Mouse (Mus musculus): ENCODE results near the gene Polr3h.

Gene Polr3h

DNA sequence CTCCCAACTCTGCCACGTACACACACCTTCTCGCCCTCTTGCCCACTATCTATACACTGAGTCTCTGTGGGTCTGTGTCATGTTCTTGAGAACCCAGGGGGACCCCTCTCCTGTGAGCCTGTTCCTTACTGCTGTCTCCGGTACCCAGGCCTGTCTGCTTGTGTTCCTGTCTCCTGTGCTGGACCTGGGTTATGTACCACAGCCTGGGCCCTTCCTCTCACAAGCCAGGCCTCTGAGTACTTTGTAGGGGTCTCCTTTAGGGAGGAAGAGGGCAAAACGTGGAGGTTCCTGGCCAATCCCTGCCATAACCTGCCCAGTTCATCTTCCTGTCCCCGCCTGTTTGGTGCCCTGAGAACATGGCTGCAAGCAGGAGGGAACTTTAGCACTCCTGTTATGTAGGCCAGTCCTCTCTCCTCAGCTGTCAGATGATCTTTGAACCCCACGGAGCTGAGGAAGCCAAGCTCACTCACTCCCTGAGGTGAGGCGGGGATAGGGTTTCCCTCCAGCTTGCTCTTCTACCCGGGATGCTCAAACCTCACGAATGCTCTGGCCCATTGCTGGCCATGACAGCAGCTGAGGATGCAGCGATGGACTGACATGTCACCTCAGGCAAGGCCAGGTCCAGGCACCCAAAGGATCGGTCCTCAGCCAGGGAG lies 23.6 kb upstream of the Polr3h start:
- DNase-seq (ENCODE audit: inconsistent ontology term), result no peak

DNA sequence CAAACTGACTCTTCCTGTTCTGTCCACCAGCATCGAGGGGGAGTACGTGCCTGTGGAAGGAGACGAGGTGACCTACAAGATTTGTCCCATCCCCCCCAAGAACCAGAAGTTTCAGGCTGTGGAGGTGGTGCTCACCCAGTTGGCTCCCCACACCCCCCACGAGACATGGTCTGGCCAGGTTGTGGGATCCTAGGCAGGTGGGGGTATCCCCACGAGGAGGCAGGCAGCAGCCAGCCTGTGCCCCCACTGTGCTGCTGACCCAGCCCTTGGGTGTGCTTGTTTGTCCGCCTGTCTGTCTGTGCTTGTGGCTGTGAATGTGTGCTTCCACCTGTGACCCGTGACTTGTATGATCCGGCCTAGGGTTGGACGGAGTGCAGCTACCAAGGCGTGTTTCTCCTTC lies 23.0 kb upstream of the Polr3h start:
- no peak for DNase-seq (ENCODE audit: inconsistent ontology term)

DNA sequence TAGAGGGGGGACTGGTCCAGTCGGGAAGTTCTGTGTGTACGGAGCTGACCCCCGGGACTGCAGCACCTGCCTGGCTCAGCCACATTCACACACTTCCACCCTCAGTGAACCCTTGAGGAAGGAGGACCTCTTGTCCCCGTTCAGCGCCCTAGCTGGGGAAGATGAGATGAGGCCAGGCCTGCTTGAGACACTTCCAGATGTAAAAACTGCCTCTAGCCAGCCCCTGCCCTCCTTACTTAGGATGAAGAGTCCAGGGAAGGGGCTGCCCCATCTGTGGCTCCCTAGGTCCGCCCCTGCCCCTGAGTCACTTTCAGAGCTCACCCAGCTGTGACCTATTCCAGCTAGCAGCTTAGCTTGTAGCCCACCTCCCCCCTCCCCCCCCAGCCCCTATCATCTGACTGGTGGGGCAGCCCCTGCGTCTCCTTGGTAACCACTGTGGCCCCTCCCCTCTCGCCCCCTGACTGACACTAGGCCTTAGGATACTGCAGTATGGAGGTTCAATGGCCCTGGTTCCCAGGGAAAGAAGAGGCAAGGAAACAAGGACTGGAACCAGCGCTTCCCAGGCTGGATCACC lies 17.2 kb upstream of the Polr3h start:
- no peak for DNase-seq (ENCODE audit: inconsistent ontology term)

DNA sequence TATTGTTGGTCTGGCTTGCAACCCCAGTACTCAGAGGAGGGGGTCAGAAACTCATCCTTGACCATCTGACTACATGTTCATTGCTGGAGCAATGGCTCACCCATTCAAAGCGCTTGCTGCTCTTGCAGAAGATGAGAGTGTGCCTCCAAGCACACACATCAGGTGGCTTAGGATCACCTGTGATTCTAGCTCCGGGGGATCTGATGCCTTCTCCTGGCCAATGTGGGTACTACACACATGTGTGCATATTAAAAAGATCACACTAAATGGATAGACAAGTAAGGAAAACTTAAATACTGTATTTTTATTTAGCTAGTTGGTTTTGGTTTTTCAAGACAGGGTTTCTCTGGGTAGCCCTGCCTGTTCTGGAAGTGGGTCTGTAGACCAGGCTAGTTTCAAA lies 15.0 kb upstream of the Polr3h start:
- DNase-seq (ENCODE audit: inconsistent ontology term), result no peak

DNA sequence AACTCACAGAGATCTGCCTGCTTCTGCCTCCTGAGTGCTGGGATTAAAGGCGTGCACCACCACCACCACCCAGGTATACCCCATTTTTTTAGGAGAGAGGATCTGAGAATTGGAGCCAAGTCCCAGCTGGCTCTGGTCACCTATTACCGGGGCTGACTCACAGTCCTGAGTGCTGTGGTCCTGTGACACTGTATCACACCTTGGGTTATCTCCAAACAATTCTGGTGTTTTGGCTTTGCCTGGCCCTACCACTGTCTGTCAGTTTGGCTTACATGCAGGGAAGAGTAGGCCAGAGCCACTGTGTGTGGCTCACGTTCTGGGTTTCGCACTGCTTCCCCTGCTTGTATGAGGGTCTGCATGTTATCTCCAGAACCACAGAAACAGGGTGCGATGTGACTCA lies 14.2 kb upstream of the Polr3h start:
- no peak for DNase-seq (ENCODE audit: inconsistent ontology term)

DNA sequence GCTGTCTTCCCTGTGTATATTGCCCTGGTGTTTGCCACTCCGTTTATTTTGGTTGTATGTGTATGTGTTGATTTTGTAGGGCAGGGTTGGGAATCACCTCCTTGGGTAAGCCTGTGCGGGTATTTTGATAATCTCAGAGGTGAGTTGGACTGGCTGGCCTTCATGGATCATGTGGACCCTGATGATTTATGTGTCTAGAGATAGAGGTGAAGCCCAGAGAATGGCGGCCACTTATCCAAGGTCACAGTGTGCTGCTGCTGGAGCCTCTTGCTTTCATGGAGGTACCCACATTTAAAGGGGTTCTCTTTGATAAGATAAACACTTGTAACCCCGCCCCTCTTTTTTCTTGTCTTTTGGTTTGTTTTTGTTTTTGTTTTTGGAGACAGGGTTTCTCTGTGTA lies 13.7 kb upstream of the Polr3h start:
- DNase-seq (ENCODE audit: inconsistent ontology term), result no peak

DNA sequence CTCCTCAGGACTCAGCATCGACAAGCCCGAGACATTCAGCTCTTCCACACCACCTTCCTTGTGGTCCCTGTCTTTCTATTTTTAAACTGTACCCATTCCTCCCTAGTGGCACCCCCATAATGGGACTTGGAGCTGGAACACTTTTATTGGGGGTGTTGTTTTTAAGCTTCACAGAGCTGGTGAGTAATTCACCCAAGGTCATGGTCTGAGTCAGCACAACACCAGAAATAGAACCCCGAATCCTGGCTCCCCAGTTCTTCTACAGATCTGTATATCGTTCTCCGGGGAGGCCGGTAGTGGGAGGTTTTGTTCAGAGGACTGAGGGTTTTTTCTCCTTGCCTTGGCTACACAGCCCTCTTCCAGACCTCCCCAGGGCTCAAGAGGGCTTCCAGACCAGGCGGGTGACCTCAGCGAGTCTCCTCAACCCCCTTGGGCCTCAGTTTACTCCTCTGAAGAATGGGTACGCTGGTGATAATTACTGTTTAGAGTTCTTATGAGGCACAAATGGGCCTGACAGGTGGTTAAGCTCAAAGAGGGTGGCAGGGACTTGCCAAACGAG lies 13.2 kb upstream of the Polr3h start:
- no peak for DNase-seq (ENCODE audit: inconsistent ontology term)

DNA sequence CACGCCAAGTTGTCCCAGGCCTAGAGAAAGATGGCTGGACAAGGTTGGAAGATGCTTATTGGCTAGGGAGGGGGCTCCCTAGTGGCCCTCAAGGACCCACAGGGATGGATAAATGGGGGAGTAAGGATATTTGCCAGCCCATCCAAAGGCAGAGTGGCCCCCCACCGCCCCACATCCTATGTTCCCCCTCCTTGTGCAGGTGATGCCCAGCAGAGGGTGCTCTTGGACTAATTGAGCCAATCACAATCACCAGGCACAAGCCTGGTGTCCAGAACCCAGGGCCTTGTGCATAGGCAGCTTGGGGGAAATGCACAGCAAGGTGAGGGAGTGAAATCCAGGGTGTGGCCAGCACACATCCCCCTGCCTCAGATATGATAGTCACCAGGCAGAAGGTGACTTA lies 12.2 kb upstream of the Polr3h start:
- peak; percentile 47 for DNase-seq (ENCODE audit: inconsistent ontology term)

DNA sequence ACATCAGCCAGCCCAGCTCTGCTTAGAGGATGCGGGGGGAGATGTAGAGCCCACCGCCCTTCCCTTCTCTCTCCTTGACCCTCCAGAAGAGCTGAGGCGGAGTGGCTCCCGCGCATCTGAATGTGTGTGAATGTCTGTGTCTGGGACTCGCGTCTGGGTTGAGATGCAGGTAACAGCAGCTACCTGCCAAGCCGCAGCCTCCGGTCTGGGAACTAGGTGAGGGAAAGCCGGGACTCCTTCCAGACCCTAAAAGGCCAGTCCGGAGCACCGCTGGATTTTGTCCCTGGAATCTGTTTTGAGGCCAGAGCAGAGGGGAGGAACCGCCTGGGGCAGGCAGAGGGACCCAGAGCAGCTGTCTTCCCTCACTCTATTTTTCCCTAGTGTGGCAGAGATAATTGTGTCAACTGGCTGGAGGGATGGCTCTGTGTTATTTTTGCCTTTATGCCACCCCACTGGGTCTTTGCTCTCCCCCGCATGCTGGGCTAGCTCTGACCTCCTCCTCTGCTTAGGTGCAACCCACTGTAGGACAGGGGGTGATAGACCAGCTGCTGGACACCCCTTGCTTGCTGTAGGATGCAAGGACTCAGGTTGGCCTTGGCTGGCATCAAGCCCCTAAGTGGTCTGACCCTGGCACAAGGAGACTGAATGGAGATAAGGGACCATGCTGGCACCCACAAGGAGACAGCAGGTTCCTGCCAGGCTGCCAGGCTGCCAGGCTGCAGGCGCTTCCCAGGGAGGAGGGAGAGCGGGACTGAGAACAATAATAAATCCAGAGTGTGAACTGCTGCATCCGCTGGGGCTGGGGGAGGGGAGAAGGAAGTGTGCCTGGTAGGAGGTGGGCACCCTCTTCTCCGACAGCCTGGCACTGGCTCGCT lies 11.3 kb upstream of the Polr3h start:
- DNase-seq (ENCODE audit: inconsistent ontology term), result peak; percentile 45

DNA sequence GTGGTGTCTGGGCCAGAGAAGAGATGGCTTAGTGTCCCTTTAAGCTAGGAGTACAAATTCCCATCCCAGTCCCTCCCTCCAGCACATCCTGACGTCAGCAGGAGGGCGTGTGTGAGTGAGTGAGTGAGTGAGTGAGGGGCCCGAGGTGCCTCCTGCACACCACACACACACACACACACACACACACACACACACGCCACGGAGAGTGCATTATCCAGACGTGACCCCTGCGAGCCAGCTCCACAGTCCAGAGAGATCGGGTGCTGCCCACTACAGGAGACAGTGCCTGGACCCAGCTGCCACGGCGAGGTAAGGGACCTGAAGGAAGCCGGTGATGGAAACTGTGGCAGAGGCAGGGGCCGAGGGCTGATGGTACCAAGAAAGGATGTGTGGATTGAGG lies 10.6 kb upstream of the Polr3h start, which contains the start of gene Csdc2:
TSS of gene Csdc2 (plus strand) at position 81 of the 400 bp plus-strand sequence.
- DNase-seq (ENCODE audit: inconsistent ontology term), result no peak

DNA sequence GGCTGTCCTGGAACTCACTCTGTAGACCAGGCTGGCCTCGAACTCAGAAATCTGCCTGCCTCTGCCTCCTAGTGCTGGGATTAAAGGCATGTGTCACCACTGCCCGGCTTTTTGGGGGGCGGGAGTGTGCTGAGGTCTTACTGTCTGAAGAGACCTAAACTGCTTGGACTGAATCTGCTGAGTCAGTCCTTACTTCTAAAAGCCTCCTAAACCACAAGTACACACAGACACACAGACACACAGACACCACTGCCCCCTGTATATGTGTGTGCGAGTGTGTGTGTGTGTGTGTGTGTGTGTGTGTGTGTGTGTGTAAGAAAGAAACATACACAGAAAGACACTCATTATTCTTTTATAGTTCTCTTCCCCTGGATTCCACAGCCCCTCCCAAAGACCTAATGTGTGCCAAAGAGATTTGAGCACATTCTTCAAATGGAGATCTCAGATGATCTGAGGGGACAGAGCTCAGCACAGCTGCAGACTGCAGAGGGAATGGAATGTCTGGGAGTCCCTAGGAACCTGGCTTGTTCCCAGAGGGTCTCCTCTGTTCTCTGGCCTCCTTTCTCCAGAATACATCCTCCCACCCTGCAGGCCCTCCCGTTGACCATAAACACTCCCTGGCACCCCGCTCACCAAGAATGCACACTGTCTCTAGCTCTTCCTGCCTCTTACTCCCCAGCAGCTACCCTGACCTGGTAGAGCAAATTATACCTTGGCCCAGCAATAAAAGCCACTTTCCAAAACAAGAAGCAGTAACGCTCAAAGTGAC lies 10.0 kb upstream of the Polr3h start:
- DNase-seq (ENCODE audit: inconsistent ontology term), result peak; percentile 87

DNA sequence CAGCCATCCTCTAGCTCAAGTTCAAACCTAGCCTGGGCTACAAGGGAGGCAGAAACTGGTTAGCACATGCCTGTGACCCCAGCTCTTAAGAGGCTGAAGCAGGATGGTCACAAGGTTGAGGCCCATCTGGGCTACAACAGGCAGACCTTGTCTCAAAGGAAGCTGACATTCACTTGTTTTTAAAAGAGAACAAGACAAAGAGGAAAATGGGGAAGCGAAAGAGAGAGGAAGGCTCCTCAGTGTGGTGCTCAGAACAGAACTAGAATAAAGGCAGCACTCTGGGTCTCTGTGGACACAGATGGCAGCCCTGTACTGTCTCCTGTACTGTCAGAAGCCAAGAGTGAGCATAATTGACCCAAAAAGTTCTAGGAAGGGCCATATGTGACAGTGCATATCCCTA lies 7.9 kb upstream of the Polr3h start:
- no peak for DNase-seq (ENCODE audit: inconsistent ontology term)

DNA sequence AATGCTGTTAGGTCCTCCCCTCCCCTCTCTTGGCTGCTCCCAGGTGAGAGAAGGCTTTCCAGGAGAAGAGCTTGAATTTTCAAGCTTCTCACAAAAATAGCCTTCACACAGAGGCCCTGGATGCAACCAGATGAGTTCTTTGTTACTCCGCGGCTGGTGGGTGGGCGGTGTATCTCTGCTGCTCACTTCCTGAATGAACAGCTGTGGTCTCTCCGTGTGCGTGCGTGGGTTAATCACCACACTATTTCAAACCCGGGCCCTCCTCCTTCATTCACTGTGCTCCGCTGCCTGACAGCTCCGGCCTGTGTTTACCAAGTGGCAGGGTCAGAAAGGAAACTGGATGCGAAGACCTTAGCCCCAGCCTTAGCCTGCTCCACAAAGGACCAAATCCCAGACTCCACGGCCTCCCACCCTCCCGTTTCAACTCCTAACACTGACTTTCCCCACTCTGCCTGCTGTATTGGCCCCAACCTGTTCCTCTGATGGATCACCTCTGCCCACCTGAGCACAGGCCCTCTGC lies 7.0 kb upstream of the Polr3h start:
- DNase-seq (ENCODE audit: inconsistent ontology term), result peak; percentile 37

DNA sequence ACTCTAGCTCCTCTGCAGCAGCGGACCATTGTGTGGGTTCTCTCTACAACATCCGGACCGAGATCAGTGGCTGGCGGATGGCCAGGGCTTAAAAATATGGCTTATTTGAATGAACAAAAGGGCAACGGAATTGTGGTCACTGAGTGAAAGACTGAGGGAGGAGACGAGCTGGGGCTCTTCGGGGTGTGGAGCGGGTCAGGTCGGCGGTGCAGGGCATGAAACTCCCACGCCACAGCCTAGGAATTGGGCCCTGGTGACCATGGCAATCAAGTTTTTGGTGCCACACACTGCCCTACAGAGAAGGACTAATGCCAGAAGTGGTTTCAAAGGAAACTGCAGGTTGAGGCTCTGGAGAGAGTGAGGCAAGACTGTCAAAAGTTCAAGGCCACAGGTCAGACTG lies 2.2 kb upstream of the Polr3h start:
- peak; percentile 93 for DNase-seq (ENCODE audit: inconsistent ontology term)

DNA sequence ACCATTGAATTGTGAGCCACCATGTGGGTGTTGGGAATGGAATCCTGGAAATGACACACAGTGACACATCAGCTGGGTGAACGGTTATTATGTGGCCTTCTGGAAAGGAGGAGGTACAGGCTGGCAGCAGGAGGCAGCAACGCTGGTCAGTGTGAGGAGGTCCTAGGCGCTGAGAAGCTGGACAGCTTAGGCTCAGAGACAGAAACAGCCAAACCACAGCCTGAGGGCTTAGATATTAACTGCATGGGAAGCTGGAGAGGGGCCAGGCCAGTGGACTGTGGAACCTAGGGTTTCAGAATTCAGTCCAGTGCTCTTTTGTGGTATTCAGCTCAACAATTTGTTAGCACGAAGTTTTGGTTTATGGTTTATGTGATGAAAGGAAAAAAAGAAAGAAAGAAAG lies 1.7 kb upstream of the Polr3h start:
- DNase-seq (ENCODE audit: inconsistent ontology term), result peak; percentile 91

DNA sequence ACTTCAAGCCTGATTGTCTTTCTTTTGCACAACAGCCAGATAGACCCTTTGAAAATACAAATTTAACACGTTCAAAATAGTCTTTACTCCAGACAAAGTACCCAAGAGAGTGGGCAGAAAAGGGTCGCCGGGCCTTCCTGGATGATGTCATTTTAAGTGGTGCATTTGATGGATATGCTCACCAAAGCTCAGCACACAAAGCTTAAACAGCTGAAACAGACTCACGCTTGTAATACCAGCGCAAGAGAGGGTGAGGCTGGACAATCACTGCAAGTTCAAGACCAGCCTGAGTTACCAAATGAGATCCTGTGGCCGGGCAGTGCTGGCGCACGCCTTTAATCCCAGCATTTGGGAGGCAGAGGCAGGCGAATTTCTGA lies 394 bp upstream of the Polr3h start:
- no peak for DNase-seq (ENCODE audit: inconsistent ontology term)

DNA sequence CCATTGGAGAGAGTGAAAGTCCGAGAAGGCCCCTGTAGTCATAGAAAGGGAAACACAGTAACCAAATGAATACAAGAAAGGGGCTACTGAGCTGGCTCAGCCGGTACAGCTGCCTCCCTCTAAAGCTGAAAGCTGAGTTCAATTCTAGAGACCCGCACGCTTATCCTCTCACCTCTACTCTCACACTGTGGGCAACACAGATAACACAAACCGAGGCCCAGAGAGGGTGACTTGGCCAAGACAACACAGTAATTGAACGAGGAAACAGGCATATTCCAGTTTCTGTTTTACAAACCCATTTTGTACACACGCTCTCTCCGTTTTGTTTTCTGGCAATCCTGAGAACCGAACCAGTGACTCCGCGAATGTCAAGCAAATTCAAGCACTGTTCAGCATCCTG lies 1.1 kb downstream of the Polr3h start:
- no peak for DNase-seq (ENCODE audit: inconsistent ontology term)

DNA sequence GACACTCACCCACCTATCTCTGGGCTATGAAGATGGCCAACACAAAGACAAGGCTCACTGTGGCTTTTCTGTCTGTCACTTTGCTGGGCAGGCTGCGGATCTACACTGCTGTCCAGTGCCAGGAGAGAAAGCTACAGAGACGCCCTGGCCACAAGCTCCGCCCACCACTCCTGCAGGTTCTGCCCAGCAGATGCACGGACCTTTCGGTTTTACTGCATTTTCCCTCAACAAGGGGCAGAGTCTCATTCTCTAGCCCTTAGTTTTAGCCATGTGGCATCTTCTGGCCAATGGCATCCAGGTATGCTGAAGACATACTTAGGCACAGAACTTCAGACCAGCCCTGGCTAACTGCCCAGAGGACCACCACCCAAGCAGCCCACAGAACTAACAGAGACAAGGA lies 4.8 kb downstream of the Polr3h start:
- peak; percentile 78 for DNase-seq (ENCODE audit: inconsistent ontology term)

DNA sequence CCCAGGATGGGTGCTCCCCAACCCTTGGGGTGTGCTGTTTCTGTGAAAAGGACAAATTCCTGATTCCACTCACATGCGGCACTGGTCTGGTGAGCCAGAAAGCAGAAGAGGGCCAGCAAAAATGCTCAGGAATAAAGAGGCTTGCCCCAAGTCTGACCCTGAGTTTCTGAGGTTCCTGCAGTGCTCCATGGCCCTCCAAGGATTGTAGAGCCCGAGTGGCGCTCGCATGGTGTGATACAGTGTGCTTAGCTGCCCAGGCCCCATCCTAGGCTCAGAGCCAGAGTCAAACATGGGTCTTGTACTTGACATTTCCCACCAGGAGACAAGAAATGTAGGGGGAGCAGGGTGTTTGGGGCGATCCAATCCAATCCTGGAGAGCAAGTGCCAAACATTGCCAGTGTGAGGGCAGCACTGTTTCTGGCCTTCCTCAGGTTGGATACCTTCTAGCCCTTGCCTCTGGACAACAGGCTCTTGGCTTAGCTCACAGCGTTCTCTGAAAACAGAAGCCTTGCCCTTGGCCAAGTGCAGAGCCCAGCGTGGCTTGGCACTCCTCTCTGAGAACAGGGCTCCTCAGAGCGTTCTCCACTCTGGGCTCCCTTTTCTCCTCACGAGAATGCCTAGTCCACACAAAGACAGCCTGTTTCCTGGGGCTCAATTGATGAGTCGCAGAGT lies 5.4 kb downstream of the Polr3h start:
- peak; percentile 34 for DNase-seq (ENCODE audit: inconsistent ontology term)

DNA sequence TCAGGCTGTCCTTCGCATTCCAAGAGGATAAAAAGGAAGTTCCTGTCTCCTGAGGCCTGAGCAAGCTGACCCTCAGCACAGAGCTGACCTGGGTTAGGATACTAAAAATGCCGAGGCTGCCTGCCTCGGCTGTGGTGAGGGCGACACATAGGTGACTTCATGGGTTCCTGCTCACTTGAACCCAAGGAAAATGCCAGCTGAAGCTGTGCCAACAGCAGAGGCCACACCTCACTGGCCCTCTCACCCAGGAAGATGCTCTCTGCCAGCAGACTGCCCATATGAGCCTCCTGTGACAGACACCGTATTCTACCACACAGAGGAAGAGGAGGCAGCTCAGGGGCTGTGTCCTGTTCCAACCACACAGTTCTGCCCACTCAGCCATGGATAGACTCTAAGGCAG lies 7.0 kb downstream of the Polr3h start:
- no peak for DNase-seq (ENCODE audit: inconsistent ontology term)

All from Muller cell, postnatal 12 days (primary cell).